Mouse (Mus musculus): Measurements from ENCODE around the gene BC048562.

Gene BC048562

GRCm38 (mm10) chr9:108450292-108451169 lies 14.2 kb downstream of the BC048562 start:
- peak in 1 of 2 experiments; percentile 54 for DNase-seq (ENCODE audit: low spot score in 2 of 2)

- no peak for DNase-seq (ENCODE audit: low spot score in 2 of 2)
Measured at GRCm38 (mm10) chr9:108451170-108451493, 14.8 kb downstream of the BC048562 start.

GRCm38 (mm10) chr9:108451519-108452160 lies 15.4 kb downstream of the BC048562 start:
- DNase-seq (ENCODE audit: low spot score in 2 of 2), result no peak

GRCm38 (mm10) chr9:108452291-108452906 lies 16.1 kb downstream of the BC048562 start:
- DNase-seq (ENCODE audit: low spot score in 2 of 2), result peak; percentile 90 to 94

GRCm38 (mm10) chr9:108452911-108453310 lies 16.6 kb downstream of the BC048562 start:
- DNase-seq (ENCODE audit: low spot score in 2 of 2), result no peak

- no peak for DNase-seq (ENCODE audit: low spot score in 2 of 2)
Measured at GRCm38 (mm10) chr9:108453458-108453857, 17.2 kb downstream of the BC048562 start.

GRCm38 (mm10) chr9:108454429-108454828 lies 18.1 kb downstream of the BC048562 start:
- no peak for DNase-seq (ENCODE audit: low spot score in 2 of 2)

GRCm38 (mm10) chr9:108455747-108456571 lies 19.7 kb downstream of the BC048562 start:
- peak in 1 of 2 experiments; percentile 20 for DNase-seq (ENCODE audit: low spot score in 2 of 2)

GRCm38 (mm10) chr9:108456953-108457352 lies 20.7 kb downstream of the BC048562 start:
- no peak for DNase-seq (ENCODE audit: low spot score in 2 of 2)

- no peak for DNase-seq (ENCODE audit: low spot score in 2 of 2)
Measured at GRCm38 (mm10) chr9:108459939-108460318, 23.6 kb downstream of the BC048562 start.

- DNase-seq (ENCODE audit: low spot score in 2 of 2), result peak; percentile 93
Measured at GRCm38 (mm10) chr9:108460319-108461178, 24.3 kb downstream of the BC048562 start, which contains the start of gene Ccdc71. TSS of gene Ccdc71 (plus strand) at chr9:108460527.

GRCm38 (mm10) chr9:108461181-108461631 lies 24.9 kb downstream of the BC048562 start, which contains the start of gene Klhdc8b:
TSS of gene Klhdc8b (minus strand) at chr9:108461581.
- peak in 1 of 2 experiments; percentile 29 for DNase-seq (ENCODE audit: low spot score in 2 of 2)

GRCm38 (mm10) chr9:108461675-108462074 lies 25.4 kb downstream of the BC048562 start:
- peak in 1 of 2 experiments; percentile 25 for DNase-seq (ENCODE audit: low spot score in 2 of 2)

- DNase-seq (ENCODE audit: low spot score in 2 of 2), result peak in 1 of 2 experiments; percentile 23
Measured at GRCm38 (mm10) chr9:108462192-108462591, 25.9 kb downstream of the BC048562 start.

GRCm38 (mm10) chr9:108463713-108464112 lies 27.4 kb downstream of the BC048562 start:
- no peak for DNase-seq (ENCODE audit: low spot score in 2 of 2)

- no peak for DNase-seq (ENCODE audit: low spot score in 2 of 2)
Measured at GRCm38 (mm10) chr9:108466219-108466618, 29.9 kb downstream of the BC048562 start.

GRCm38 (mm10) chr9:108469430-108469829 lies 33.1 kb downstream of the BC048562 start:
- DNase-seq (ENCODE audit: low spot score in 2 of 2), result no peak

- DNase-seq (ENCODE audit: low spot score in 2 of 2), result no peak
Measured at GRCm38 (mm10) chr9:108469845-108470244, 33.6 kb downstream of the BC048562 start.

GRCm38 (mm10) chr9:108474528-108474927 lies 38.2 kb downstream of the BC048562 start:
- peak in 1 of 2 experiments; percentile 23 for DNase-seq (ENCODE audit: low spot score in 2 of 2)

- peak in 1 of 2 experiments; percentile 69 for DNase-seq (ENCODE audit: low spot score in 2 of 2)
Measured at GRCm38 (mm10) chr9:108478638-108479156, 42.4 kb downstream of the BC048562 start.
